Mouse (Mus musculus): ENCODE results near the gene Vwa3b. TPM values are rescaled to one million over a fixed set of nuclear protein-coding genes. Genes with fewer than 3 reads are reported as not detected.
"Not testable (repeated sequence)": the region's sequence is repeated elsewhere in the genome, so short reads cannot be mapped to it uniquely, and the experiment has no call there.

The Vwa3b gene
- 10 to 100 TPM; 34.6 to 57.2 TPM for total RNA-seq (2021)
- long read RNA-seq, experiment 1, partial matches to known transcripts: 24 of 44 reads
- long read RNA-seq, experiment 1, other reads (novel, unspliced or antisense): 20 of 44 reads
- long read RNA-seq, experiment 2, partial matches to known transcripts: 20 of 33 reads
- long read RNA-seq, experiment 2, other reads (novel, unspliced or antisense): 13 of 33 reads

DNA sequence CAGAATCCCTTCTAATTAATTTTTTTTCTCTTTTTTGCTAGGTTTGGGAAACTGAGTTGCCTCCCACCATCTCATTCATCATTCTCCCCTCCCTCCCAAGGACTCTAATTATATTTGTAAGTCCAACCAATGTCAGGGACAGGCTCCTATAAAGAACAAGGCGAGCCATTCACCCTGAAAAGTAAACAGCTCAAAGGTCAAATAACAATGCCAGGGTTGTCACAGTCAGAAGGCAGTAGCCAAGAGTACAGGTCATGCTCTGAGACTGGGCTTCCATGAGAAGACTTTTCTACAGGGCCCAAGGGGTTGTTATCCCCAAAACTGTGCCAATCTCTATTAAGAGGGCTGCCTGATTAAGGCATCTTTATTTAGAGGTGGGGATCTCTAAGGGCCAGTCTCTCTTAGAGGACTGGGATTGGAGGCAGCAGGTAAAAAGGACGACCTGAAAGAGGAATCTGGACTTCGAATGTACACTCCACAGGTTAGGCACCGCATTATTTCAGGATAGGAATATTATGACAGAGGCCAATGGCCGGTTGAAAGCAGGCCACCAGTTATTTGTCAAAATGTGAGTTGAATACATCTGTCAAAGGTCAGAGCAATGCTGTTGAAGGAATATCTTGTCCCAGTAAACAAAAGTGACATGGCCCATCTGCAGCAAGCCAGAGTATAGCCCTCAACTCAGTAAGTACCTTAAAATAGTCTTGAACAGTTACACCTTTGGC is at the start of gene Vwa3b:
TSS of gene Vwa3b (plus strand) at position 635 of the 725 bp plus-strand sequence.
- no peak for DNase-seq

DNA sequence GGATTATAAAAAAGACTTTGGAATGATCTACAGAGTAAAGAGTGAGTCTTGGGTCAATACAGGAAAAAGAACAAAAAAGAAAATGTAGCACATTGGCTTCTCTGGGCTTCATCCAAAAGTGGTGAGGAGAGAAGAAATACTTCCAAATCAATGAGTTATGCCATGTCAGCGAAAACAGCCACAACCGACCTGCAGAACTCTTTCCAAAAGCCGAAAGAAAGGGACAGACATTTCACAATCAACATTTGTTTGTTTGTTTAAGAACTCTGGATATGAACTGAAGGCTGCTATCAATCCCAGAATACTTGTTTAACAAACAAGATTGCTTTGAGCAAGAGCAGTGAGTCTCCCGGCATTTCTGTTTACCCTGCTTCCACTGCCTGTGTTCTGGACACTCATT is 49.6 kb upstream of the Vwa3b start:
- DNase-seq: no peak

DNA sequence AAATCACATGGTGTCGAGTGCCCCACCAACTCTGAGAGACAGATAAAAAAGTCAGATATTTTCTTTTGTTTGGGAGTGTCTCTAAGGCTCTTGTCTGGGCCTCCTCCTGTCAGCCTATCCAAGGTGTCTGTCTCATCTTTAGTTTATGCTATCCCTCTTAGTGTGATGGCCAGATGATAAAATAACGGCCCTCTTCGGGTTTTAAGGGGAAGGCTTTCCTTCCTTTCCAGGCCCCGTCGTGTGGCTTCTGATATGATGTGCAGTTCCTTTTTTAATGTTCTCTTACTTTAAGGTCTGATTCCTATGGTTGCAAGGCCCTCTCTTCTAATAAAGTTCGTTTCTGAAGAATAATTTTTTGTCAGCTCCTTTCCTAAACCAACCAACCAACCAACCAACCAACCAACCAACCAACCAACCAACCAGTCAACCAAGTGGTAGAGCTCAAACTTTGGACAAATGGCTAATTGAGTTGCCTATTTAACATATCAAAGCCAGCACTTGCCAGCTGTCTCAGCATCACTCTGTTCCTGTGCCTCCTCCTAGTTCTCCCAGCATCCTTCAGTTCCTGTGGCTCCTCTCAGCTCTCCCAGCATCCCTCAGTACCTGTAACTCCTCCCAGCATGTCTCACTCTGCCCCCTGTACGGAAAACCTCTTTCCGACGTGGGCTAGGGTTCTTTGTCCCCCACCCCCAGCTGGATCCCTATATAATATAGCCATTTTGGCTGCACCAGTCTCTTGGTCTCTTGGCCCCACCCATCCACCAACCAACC is 44.0 kb upstream of the Vwa3b start:
- no peak for DNase-seq

DNA sequence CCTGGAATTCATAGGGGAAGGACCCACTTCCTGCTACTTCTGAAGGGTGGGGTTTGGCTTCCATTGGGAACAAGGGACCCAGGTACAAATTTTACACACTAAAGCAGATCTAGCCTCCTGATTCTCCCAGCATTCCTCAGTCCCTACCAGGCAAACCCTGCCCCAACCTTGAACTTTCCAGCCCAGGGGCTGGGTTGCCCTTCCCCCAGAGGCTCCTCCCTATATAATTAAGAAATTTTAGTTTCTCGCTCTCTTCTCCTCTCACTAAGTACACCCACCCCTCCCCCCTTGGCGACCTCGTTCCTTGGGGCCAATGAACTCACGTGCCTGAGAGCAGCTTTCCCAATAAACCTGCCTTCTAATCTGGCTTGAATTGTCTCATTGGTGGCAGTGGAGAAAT is 42.6 kb upstream of the Vwa3b start:
- DNase-seq: no peak

DNA sequence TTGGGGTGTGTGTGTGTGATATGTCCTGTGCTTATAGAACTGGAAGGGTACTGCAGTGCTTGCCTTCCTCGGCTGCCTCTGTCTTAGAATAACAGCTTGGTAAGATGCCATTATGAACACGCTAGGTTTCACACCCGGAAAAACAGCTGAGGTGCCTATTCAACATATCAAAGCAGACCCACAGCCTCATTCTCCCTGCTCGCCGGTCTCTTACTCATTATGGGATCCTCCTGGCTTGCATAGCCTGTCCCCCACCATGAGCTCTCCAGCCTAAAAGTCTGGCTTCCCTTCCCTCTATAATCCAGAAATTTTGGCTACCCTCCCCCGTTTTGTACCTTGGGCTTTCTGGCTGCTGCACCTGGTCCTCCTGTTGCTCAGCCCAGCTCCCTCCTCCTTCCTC is 42.0 kb upstream of the Vwa3b start:
- no peak for DNase-seq

DNA sequence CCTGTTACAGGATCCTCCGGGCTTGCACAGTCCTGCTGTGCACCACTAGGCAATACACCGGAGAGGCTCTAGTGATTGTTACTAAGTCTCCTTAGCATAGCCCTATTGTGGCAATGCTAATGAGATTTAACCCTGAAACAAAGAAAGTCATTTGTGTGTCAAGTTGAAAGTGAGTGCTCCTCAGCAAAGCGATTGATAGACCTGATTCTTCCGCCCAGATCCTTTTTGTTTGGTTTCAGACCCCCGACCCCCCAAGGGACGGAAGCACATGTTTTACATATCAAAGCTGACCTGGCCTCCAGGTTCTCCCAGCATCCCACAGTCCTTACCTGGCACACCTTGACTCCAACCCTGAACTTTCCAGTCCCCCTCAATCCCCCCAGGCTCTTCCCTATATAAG is 40.5 kb upstream of the Vwa3b start:
- no peak for DNase-seq

DNA sequence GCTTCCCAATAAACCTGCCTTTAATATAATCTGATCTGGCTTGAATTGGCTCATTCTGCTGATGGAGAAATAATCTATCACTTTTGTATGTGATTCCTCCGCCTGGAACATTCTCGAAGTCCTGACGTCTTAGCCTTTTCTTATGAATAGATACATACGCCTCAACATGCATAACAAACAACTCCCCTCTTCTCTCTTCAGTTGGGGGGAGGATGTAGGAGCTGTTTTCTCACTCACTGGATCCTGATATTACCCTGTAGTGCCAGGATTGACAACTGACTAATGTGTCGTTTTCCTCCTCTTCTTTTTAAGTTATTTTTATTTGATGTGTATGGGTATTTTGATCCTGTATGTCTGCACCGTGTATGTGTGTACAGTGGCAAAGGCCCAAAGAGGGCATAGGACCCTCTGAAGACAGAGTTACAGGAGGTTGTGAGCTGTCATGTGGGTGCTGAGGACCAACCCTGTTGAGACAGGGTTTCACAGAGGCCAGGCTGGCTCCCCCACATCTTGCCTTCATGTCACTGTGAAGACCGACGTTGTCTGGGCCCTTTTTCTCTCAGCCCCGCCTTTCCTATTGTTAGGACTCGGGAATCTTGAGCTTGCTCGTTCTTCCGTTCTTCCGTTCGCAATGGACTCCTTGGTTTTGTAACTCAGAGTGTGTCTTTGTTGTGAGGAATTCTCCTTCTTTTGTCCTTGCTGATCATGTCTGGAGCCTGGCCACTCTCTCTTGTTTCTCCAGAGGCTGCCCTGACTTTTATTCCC is 39.8 kb upstream of the Vwa3b start:
- no peak for DNase-seq

DNA sequence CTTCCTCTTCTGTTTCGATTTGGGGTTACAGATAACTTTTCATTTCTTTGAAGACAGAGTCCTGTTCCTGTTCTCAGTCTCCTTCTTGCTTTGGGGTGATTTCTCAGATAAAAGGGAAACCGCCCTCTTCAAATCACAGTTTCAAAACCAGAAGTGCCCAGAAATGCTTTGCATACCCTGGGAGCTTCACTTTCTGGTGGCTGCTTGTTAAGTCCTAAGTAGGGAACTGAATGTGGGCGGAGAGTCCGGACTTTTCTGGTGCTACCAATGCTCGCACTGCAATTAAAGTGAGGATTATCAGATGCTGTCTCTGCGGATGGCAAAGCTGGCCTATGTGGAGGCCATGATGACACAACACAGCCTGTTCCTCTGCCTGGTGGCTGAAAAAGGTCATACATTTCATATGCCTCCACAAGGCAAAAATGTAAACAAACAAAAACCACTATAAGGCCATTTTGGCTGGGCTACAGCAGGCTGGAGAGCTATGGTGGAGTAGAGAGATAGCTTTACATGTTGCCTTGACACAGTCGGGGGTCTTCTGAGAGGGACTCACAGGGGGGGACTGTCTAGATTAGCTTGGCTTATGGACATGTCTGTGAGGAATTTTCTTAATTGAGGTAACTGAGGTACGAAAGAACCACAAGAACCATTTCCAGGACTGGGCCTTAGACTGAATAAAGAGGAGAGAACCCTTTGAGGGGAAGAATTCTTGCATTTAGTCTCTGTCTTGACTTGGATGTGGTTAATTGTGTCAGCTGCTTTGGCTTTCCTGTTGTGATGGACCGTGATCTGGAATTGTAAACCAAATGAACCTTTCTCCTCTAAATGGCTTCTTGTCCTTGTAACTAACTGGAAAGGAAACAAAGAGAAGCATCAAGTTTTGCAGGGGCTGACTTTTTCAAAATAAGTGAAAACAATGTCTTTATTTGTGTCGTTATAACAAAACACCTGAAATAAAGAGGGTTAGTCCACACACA is 38.9 kb upstream of the Vwa3b start:
- no peak for DNase-seq

DNA sequence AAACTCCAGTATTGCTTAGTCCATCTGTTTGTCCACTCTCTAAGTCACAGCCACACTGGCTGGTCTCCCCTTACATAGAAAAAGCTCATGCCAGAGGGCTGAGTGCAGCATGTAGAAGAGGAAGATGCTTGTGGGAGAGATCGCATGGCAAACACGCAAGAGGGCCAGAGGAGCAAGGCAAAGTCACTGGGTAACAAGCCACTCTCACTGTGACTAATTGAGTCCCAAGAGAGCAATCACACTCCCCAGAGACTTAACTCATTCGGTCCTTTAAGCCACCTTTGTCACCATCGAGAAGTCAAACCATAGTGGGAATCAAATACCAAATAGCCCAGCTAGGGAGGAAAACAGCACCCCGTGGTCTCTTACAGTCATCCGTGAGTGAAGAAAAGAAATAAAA is 38.2 kb upstream of the Vwa3b start:
- no peak for DNase-seq

DNA sequence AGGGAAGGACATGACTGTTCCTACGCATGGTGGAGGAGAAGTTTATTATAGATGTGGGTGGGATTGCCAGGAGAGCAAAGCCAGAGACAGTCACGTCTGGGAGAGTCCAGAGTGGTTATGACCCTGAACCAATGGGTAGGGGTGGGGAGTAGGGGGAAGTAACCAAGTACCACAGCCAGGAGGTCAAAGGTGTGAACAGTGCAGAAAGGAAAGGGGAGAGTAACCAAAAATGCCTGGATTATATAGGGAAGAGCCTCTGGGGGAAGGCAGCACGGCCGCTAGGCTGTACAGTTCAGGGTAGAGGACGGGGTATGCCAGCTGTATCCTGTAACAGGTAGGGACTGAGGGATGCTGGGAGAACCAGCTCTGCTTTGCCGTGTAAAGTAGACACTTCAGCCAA is 37.8 kb upstream of the Vwa3b start:
- no peak for DNase-seq

DNA sequence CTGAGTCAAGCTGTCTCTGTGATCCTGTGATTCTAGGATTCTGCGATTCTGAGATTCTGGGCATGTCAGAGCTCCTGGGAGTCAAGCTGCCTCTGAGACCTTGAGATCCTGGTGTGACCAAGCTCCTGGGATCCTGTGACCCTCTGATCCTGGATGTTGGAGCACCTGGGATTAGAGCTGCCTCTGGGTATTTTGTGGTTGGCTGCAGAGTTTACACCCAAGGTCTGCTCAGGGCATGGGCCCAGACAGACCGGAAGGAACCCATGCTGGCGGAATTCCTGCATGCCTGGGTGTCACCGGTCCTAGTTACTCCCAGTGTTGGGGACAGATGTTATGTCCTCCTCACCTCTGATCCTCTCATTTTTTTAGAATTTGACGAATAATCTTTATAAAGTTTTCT is 32.1 kb upstream of the Vwa3b start:
- no peak for DNase-seq

DNA sequence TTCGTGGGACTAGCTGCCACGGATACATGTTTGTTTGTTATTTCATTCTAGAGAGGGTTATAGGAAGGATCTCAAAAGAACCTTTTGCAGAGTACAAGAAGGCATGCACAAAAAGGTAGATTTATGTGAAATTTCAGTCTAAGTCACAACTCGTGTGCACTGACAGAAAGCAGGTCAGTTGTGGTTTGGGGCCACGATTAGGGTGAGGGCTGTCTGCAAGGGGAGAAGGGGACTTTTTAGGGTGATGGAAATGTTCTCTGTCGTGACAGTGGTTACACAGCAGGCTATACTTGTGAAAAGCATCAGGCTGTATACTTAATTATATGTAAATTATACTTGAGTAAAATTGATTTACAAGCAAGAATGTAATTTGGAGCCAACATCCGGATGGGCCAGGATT is 30.6 kb upstream of the Vwa3b start:
- no peak for DNase-seq

DNA sequence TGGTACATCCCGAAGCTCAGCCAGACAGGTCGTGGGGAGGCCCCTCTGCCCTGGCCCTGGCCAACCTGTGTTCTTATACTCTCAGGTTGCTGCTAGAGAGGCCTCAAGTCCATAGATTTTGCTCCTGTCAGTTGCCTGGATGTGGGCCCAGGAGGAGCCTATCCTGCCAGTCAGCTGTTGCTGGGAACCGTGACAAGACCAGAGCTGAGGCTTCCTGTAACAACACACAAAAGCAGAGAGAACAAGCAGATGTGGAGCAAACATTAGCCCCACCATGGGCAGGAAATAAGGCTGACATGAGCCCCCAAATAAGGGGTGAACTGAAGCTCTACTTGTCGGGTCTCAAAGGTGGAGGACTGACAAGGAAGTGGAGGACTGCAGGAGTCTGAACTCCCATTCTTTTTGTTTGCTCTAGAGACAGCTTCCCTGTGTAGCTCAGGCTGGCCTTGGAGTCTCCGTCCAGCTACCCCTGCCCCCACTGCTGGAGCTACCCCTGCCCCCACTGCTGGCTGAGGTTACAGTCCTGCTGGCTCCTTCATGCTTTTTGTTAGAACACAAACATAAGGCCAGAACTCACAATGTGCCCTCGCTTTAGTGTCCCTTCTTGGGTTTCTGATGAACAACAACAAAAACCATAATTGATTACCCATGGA is 29.7 kb upstream of the Vwa3b start:
- peak; percentile 86 for DNase-seq

DNA sequence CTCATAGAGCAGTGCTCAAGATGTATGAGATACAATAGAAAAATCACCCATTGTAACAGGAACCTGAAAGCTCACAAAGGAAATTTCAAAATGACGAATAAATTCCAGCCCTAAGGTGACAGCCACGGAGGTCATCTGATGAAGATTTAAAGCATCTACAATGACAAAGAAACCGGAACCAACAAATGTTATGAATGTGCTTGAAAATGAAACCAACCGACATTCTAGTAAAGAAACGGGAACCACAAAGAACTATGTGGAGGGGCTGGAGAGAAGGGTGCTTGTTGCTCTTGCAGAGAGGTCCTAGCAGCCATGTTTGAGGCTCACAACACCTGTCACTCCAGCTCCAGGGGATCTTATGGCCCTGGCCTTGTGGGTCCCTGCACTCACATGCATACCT is 26.1 kb upstream of the Vwa3b start:
- no peak for DNase-seq

DNA sequence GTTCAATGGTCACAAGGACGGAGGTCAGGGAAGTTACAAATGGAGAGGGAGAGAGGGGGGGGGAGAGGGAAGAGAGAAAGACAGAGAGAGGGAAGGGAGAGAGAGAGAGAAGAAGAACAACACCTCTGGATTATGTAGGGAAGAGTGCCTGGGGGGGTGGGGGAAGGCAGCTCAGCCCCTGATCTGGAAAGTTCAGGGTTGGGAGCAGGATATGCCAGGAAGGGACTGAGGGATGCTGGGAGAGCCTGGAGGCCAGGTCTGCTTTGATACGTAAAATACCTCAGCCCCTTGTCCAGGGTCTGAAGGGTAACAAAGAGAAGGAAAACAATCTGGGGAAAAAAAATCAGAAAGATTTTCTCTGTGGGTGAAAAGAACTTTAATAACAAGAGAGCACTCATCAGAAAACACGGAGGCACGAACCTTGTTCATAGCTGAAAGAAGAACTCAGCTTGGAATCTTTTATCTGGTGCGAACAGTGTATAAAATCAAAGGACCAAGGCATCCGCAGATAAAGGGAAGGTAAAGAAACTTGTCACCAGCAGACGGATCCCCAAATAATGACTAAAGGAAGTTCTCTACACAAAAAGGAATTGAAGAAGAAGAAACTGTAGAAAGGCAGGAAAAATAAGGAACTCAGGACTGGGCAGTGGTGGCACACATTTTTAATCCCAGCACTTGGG is 24.6 kb upstream of the Vwa3b start:
- DNase-seq: no peak

DNA sequence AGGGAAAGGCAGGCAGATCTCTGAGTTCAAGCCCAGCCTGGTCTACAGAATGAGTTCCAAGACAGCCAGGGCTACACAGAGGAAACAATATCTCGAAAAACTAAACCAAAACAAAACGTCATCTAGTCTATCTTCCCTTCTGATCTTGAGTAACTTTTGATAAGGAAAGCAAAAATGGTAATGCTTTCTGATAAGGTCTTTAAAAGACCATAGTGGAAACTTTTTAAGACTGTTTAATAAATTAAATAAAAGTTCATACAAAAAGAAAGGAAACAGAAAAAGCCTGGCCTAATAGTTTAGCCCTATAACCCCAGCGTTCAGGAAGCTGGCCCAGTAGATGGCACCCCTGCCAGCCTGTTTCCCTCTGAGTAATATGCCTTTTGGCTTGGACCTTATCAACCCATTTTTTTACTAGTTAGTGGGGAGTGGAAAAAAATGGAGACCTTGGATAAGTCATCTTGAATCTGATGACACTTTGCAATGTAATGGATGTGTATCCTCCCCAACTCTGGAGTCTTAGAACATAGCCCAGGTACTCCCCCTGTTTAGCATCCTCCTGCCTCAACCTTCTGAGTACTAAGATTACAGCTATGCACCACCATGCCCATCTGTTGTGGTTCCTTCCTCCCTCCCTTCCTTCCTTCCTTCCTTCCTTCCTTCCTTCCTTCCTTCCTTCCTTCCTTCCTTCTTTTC is 23.9 kb upstream of the Vwa3b start:
- DNase-seq: no peak

DNA sequence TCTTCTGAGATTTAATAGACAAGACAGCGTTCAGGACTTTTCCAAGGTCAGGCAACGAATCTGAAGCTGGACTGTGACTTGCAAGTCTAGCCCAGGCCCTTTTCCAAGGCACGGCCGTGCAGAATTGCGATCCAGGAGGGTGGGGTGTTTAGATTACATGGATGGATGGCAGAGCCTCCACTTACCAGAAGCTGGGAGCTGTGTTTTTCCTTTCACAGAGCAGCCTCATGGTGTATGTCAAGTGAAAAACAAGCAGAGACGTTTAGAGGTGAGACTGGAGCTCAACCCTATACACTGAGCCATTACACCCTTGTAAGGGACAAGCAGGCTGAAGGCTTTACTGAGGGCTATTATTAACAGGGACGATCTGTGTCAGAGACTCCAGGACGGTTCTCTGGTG is 21.9 kb upstream of the Vwa3b start:
- DNase-seq: peak; percentile 53

DNA sequence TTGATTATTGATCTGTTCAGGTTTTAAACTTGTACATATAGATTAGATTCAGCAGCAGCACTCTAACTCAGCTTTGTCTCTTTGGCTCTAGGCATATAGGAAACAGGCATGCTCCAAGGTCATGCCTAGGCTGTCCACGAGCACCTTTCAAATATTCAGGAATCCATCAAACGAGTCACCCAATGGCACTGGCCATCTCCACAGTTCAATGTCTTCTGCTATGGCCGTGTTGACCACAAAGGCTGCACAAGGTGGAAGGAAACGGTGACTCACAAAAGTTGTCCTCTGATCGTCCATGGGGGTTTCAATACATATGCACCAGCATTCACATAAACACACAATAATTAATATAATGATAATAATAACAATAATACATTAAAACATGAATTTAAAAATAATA is 21.4 kb upstream of the Vwa3b start:
- no peak for DNase-seq

DNA sequence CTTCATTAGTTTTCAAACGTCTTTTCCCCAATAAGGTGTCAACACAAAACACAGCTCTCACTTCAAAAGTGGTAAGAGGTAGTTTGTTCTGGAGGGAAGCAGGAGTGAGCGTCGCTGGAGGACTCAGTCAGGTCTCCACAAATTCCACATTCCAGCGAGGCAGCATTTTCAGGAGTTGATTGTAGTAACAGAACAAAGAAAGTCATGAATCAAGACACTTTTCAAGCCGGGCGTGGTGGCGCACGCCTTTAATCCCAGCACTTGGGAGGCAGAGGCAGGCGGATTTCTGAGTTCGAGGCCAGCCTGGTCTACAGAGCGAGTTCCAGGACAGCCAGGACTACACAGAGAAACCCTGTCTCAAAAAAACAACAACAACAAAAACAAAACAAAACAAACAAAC is 19.9 kb upstream of the Vwa3b start:
- DNase-seq: not testable (repeated sequence)

DNA sequence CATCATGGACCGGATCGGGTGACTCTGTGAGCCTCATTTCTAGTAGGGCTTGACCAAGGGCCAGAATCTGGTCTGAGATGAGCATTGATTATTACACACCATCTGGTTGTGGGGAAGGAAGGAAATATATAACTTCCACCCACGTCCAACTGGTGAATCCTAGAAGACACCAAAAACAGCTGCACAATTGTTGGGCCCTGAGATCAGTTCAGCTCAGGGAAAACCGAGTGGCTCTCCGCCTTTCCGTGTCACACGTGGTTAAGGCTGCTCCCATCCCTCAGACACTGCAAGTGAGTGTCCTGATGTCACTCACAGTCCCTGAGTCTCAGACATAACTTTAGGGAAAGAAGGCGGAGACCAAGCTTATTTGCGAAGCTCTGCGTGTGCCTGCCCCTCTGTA is 16.5 kb upstream of the Vwa3b start:
- no peak for DNase-seq
